Mouse (Mus musculus): ENCODE data around the gene Slc26a5.

Slc26a5 gene

DNA sequence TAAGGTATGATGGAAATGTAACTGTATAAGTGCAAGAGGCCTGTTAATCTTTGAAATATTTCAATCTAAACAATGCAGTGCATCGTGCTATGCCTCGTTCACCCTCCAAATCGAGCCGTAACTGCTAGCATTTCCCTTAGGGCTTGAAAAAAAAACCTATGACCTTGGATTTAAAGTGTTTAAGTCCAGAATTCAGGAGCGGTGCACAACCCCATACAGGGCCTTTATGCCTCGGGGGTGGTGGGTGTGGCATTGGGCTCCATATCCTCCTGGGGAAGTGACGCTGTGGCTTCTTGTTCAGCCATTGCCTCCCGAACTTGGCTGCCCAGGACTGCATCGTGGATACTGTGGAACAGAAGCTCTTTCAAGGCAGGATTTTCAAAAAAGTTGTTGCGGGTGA lies 54.5 kb downstream of the Slc26a5 start:
- DNase-seq (ENCODE audit: low read depth, low spot score) = no peak

DNA sequence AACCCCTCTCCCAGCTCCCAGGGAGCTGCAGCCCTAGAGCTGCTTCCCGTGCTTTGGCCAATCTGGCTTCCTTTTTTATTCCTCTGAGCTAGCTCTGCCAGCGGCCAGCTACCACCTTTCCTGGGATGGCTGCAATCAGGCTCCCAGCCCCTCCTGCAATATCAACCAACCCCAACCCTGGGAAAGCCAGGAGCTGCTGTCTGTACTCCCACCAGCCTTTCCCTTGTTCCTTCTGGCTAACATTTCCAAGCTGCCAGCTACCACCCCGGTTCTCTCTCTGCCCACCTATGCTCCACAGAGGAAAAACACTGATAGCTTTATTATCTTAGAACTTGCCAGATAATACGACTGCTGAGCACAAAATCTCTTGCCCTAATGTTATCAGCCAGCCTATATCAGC lies 60.6 kb downstream of the Slc26a5 start:
- DNase-seq (ENCODE audit: low read depth, low spot score) = no peak

DNA sequence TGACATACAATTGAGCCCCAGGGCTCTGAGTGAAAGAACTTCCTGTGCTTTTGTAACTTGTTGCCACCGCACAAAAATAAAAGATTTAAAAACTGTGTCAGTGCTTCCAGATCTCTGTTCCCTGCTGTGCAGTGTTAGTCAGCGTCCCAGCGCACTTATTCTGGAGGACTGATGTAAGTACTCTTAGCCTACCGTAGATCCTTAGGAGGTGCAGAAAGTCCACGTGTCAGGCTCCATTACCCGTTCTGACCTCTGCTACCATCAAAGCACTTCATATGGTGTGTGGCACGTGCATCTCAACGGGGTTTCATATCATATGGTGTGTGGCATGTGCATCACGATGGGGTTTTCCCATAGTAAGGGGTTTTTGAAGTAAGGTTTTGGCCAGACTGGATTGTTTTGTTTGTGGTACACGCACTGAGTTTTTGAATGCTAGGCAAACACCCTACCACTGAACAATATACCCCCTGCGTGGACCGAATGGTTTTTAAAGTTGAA lies 61.7 kb downstream of the Slc26a5 start:
- no peak for DNase-seq (ENCODE audit: low read depth, low spot score)

DNA sequence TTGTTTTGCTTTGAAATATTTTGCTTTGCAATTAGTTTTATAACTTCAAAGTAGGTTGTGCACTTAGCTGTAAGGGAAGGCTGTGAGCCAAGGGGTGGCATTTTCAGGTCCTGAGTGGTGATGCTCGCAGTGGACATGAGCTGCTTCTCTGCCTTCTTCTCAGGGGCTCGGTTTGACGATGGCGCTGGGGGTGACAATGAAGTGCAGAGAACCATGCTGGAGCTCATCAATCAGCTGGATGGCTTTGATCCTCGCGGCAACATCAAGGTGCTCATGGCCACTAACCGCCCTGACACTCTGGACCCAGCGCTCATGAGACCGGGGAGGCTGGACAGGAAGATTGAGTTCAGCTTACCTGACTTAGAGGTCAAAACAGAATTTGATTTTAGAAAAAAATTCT lies 62.5 kb downstream of the Slc26a5 start:
- DNase-seq (ENCODE audit: low read depth, low spot score) = no peak

DNA sequence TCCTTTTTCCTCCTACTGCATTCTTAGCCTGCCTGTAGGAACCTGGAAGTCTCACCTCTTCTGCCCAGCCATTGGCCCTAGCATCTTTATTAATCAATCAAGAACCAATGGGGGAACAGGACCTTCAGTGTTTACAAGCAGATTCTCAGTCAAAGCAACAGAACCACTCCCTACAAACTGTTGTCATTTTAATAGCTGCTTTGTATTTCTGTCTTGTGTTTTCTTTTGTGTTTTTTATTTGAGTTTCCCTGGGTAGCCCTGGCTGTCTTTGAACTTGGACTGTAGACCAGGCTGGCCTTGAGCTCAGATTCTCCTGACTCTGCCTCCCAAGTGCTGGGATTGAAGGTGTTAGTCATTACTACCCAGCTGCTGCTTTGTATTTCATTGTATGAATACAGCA lies 73.2 kb downstream of the Slc26a5 start:
- no peak for DNase-seq (ENCODE audit: low read depth, low spot score)

DNA sequence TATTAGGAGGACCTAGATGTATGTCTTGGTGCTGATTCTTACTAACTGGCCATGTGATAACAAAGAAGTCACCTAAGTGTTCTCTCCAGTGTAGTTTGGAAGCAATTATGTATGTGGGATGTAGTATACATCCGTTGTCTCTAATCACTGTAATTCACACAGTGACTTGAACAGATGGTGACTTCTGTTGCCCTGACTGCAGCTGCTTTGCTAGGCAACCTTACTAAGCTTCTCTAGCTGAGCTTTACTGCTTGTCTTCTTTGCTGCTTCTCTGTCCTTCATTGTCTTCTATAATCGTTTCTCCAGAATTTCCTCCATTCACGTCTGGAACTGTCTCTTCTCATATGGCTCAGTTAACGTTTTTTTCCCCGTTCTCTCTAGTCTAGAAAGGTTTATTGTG lies 76.3 kb downstream of the Slc26a5 start:
- DNase-seq (ENCODE audit: low read depth, low spot score) = no peak

DNA sequence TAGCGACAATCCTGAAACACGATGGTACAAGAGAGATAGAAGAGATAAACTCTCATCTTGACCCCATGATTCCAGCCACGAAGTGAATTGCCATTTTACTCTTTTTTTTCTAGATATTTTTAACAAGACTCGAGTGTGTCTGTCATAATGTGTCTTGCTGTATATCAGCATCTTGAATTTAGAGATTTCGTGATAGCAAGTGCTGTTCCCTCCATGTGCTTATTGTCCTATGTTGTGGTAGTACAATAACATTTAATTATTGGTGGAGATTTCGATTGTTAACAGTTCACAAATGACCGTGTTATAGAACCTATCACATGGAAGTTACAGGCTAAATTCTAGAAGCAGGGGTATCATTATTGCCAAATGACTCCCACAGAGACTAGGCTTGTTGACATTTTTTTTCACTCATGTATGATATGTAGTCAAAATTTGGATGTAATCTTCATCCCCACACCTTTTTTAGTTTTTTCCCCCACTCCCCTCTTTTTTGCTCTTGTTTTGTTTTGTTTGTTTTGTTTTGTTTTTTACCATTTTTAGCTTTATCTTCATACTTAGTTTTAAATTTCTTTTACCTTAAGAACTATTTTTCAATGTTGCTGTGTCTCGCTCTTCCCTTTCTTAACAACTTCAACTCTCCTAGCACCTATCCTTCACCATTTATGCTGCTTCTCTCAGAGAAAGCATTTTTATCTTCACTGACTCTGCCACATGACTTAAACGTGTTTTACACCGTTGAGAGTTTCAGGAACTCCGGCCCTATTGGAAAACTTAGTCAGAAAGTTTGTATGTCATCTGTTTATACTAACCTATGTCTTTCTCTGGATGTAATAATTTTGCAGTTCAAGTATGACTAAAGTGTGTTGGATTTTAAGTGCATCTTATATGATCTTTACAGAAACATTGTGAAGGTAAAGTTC lies 78.0 kb downstream of the Slc26a5 start:
- no peak for DNase-seq (ENCODE audit: low read depth, low spot score)

GRCm38 (mm10) chr5:21786258-21787185 lies 78.9 kb downstream of the Slc26a5 start:
- DNase-seq (ENCODE audit: low read depth, low spot score) = peak; percentile 80

GRCm38 (mm10) chr5:21785776-21786175 lies 79.6 kb downstream of the Slc26a5 start:
- no peak for DNase-seq (ENCODE audit: low read depth, low spot score)

DNA sequence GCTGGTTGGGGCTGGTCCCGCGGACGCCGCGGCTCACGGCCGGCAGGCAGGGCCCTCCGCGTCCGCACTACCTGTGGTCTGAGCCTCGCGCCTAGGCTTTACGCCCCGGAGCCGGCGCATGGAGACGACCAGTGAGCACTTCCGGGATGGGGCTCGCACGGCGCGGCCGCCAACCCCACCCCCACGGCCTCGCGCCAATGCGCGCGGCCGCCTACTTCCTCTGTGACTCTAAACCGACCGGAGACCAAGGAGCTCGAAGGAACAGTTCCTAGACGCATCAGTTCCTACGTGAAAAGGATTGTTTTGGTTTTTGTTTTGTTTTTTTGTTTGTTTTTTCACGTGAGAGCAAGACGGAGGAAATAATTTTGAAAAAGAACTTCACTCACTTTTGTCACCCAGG lies 80.4 kb downstream of the Slc26a5 start, which contains the start of the genes Dnajc2 and Psmc2:
TSS of gene Dnajc2 (minus strand) at position 199 of the 400 bp plus-strand sequence.
TSS of gene Psmc2 (plus strand) at position 231 of the 400 bp plus-strand sequence.
- peak; percentile 81 for DNase-seq (ENCODE audit: low read depth, low spot score)

DNA sequence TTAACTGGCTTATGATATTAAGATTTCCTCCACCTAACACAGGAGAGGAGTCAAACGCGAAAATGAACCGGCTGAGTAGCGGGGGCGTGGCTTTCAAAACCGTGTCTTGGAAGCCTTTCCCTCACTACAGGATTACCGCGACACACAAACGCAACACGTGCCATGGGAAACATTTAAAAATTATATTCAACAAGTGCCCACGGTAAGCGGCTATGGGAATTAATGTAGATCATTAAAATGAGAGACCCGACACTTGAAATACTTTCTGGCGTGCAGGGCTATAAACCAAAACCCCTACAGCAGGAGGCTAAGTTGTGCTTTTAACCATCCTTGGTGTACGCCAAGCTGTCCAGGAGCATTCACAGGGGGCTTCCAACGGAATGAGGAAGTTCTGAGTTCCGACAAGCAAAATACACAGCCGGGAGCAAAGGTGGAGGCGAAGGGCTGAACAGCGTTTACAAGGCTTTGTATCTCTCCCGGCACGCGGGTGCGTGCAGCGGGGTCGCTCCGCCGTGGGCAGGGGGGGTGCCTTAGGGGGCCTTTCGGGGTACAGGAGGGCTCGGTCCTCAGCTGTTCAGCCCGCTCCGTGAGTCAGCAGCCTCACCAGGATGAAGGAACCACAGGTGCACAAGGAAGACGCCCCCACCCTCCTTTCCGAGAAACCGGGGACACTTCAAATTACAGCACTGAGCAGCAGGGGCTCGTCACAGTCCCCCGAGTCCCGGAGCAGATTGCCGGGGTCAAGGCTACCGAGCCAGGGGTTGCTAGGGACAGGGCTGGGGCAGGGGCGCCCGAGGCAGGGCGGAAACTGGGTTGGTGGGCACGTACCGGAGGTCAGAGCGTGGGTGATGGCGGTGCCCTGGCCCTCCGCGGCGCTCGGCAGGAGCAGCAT lies 81.0 kb downstream of the Slc26a5 start:
- no peak for DNase-seq (ENCODE audit: low read depth, low spot score)

- no peak for DNase-seq (ENCODE audit: low read depth, low spot score)
These were observed 88.9 kb downstream of the Slc26a5 start for GRCm38 (mm10) chr5:21776491-21776890.

- no peak for DNase-seq (ENCODE audit: low read depth, low spot score)
These were observed 95.6 kb downstream of the Slc26a5 start for GRCm38 (mm10) chr5:21769841-21770240.

DNA sequence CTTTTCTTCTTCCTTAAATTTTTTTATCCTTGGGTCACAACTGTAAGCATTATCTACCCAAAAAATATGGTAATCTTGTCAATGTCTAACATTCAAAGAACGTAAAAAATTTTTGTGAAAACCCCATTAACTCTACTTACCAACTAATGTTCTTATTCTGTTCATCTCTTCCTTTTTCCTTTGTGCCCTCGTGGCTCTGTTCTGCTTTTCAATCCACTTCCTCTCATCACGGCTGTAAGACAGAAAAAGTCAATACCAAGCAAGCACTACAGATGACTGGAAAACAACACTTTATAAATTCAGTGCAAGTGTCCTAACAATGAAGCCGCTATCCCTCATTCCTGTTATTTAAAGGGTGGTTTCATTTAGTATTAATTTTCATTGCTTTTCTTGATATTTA lies 96.9 kb downstream of the Slc26a5 start:
- DNase-seq (ENCODE audit: low read depth, low spot score) = no peak

Data from WW6 (cell line).